Mouse (Mus musculus): Measurements from ENCODE around the gene Ankrd44. TPM values are rescaled to one million over a fixed set of nuclear protein-coding genes. Genes with fewer than 3 reads are reported as not detected.

Ankrd44 gene
- 7.3 TPM for polyA plus RNA-seq (2015; fragmentation: Illumina TruSeq; extraction: RNeasy Lipid Tissue Mini Kit (QIAGEN cat#74804); ENCODE audit: insufficient read depth, low read depth, low replicate concordance)

GRCm38 (mm10) chr1:54925971-54926771 lies at the start of gene Ankrd44:
Ankrd44 (minus strand) TSS chr1:54926387.

Other genes starting within 250 kb of the Ankrd44 start
- 46.5 TPM for gene Sf3b1, start 101.1 kb upstream of the Ankrd44 start, polyA plus RNA-seq (2015; fragmentation: Illumina TruSeq; extraction: RNeasy Lipid Tissue Mini Kit (QIAGEN cat#74804); ENCODE audit: insufficient read depth, low read depth, low replicate concordance)
- gene Coq10b, start 126.4 kb upstream of the Ankrd44 start, polyA plus RNA-seq (2015; fragmentation: Illumina TruSeq; extraction: RNeasy Lipid Tissue Mini Kit (QIAGEN cat#74804); ENCODE audit: insufficient read depth, low read depth, low replicate concordance) = 6.3 TPM
- gene Hspe1, start 161.7 kb upstream of the Ankrd44 start, polyA plus RNA-seq (2015; fragmentation: Illumina TruSeq; extraction: RNeasy Lipid Tissue Mini Kit (QIAGEN cat#74804); ENCODE audit: insufficient read depth, low read depth, low replicate concordance) = 39.6 TPM
- 27.3 TPM for gene Hspd1, start 161.9 kb upstream of the Ankrd44 start, polyA plus RNA-seq (2015; fragmentation: Illumina TruSeq; extraction: RNeasy Lipid Tissue Mini Kit (QIAGEN cat#74804); ENCODE audit: insufficient read depth, low read depth, low replicate concordance)
- gene Mob4, start 204.8 kb upstream of the Ankrd44 start, polyA plus RNA-seq (2015; fragmentation: Illumina TruSeq; extraction: RNeasy Lipid Tissue Mini Kit (QIAGEN cat#74804); ENCODE audit: insufficient read depth, low read depth, low replicate concordance) = 9.2 TPM

Measured in pancreas, adult 10 weeks (tissue).